Mouse (Mus musculus) limb, embryonic 14.5 days (tissue): ENCODE measurements around the gene Abcg4. TPM values are rescaled to one million over a fixed set of nuclear protein-coding genes. Genes with fewer than 3 reads are reported as not detected.

ENCODE experiments used
- ATAC-seq: fragments of 200-750 bp; cut with Nextera tagmentation; 2 replicates; pipeline ENCODE4 v1.8.0; 2017; ENCODE audit warnings: low read depth, moderate number of reproducible peaks, moderate TSS enrichment; ENCODE audit not compliant: low FRiP score
- DNase-seq: peaks from one replicate; pipeline ENCODE4 v3.0.0-alpha.2; 2015; ENCODE audit warnings: low spot score
- H3K27ac ChIP-seq: fragments of 300-500 bp; sonication (generic); replicated peaks from 2 replicates; pipeline ENCODE4 v1.5.1; 2014; ENCODE audit warnings: low read depth, mild to moderate bottlenecking, low read length, moderate library complexity, mixed read lengths
- H3K27me3 ChIP-seq: fragments of 300-500 bp; sonication (generic); 2 replicates; pipeline ENCODE4 v1.6.1; 2014; ENCODE audit warnings: low read length, mixed read lengths; ENCODE audit not compliant: control insufficient read depth, insufficient read depth
- H3K36me3 ChIP-seq: fragments of 300-500 bp; sonication (generic); 2 replicates; pipeline ENCODE4 v1.6.1; 2014; ENCODE audit warnings: mild to moderate bottlenecking, low read length, moderate library complexity, mixed read lengths; ENCODE audit not compliant: control insufficient read depth, insufficient read depth
- H3K4me1 ChIP-seq: fragments of 300-500 bp; sonication (generic); 2 replicates; pipeline ENCODE4 v1.6.1; 2014; ENCODE audit warnings: antibody characterized with exemption, low read length, mixed read lengths; ENCODE audit not compliant: control insufficient read depth, insufficient read depth
- H3K4me2 ChIP-seq: fragments of 300-500 bp; sonication (generic); replicated peaks from 2 replicates; pipeline ENCODE4 v1.6.1; 2014; ENCODE audit warnings: low read depth, mild to moderate bottlenecking, low read length, moderate library complexity; ENCODE audit not compliant: severe bottlenecking
- H3K4me3 ChIP-seq: fragments of 300-500 bp; sonication (generic); replicated peaks from 2 replicates; pipeline ENCODE4 v1.5.1; 2014; ENCODE audit warnings: low read length
- H3K9ac ChIP-seq: fragments of 300-500 bp; sonication (generic); 2 replicates; pipeline ENCODE4 v1.6.1; 2014; ENCODE audit warnings: mild to moderate bottlenecking, low read depth, low read length, moderate library complexity; ENCODE audit not compliant: severe bottlenecking
- H3K9me3 ChIP-seq: fragments of 300-500 bp; sonication (generic); 2 replicates; pipeline ENCODE4 v1.6.1; 2016; ENCODE audit warnings: low read length; ENCODE audit not compliant: control insufficient read depth
- POLR2A ChIP-seq: fragments of 200-500 bp; IDR thresholded peaks from 2 replicates; pipeline ENCODE4 v1.8.0; 2012; ENCODE audit warnings: inconsistent platforms, mild to moderate bottlenecking, moderate library complexity, borderline replicate concordance; ENCODE audit not compliant: insufficient read depth, insufficient read length; ENCODE audit errors: extremely low read depth
- WGBS: fragments of 180-500 bp; shearing (Covaris S2); extraction: QIAGEN DNeasy Blood & Tissue Kit; methylation state at CpG from one replicate; pipeline ENCODE4 v1.1.7; 2014; 5-methylcytosine and 5-hydroxymethylcytosine counted together
- polyA plus RNA-seq, 2 experiments: library from polyadenylated mRNA; depleted of rRNA in 1 of 2; stranded (reverse) in 1 of 2; unstranded in 1 of 2; fragments of >200 nt; fragmentation: Nextera tagmentation in 1 of 2; extraction: Ambion mirVana in 1 of 2; gene quantifications; 2 replicates each; pipeline versions ENCODE4 v1.2.1 to v1.2.3; 2012 to 2014

Abcg4 gene
- polyA plus RNA-seq, 2 experiments = 4.8 to 20.8 TPM

DNA sequence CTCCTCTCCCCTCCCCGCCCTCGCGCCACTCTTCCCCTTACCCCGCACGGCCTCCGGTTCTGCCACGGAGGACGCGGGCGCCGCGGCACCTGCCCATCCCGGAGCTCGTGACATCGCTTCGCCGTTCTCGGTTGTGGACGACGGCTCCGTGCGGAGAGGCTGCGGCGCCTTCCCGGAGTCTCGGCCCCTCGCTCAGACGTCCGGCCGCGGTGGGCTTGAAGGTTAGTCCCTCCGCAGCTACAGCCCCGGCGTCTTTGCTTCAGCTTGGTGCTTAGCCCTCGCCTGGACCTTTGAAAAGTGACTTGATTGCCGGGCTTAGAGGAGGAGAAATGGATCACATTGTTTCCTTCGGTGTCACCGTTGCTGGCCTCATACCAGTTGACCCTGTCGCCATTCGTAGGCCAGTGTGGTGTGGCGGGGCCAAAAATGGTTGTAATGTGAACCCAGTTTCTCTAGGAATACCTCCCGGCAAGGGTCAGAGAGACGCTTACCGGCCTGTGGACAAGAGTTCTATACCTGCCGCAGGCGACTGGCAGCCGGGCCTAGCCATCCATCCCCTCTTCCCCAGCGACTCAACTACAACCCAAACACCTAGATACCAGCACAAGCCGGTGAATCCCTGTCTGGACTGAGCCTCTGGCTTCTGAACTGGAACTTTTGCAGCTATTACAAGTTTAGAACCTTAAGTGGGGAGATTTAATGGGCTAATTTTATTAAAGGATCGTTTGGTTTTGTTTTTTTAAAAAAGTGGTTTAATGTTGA lies 47.1 kb upstream of the Abcg4 start:
- H3K27me3 ChIP-seq = no peaks in the 10 kb centered on the region
- H3K9ac ChIP-seq = peak overlapping the region; percentile 84
- peaks cover 12% of the 10 kb centered on the region; the same call in 1 of the 2 replicates for H3K4me1 ChIP-seq
- H3K9me3 ChIP-seq = no peaks in the 10 kb centered on the region
- peaks cover 60% of the 10 kb centered on the region for H3K36me3 ChIP-seq
- peak overlapping the region; percentile 80 for H3K4me2 ChIP-seq
- peak; percentile 26; the same call in 1 of the 2 replicates for TF ChIP-seq POLR2A
- H3K4me3 ChIP-seq = peak overlapping the region; percentile 60
- under 1% methylated on average over 48 of the region's 50 CpGs for WGBS
- DNase-seq (peak; percentile 25), ATAC-seq (no peak)
- peak overlapping the region; percentile 94 for H3K27ac ChIP-seq

DNA sequence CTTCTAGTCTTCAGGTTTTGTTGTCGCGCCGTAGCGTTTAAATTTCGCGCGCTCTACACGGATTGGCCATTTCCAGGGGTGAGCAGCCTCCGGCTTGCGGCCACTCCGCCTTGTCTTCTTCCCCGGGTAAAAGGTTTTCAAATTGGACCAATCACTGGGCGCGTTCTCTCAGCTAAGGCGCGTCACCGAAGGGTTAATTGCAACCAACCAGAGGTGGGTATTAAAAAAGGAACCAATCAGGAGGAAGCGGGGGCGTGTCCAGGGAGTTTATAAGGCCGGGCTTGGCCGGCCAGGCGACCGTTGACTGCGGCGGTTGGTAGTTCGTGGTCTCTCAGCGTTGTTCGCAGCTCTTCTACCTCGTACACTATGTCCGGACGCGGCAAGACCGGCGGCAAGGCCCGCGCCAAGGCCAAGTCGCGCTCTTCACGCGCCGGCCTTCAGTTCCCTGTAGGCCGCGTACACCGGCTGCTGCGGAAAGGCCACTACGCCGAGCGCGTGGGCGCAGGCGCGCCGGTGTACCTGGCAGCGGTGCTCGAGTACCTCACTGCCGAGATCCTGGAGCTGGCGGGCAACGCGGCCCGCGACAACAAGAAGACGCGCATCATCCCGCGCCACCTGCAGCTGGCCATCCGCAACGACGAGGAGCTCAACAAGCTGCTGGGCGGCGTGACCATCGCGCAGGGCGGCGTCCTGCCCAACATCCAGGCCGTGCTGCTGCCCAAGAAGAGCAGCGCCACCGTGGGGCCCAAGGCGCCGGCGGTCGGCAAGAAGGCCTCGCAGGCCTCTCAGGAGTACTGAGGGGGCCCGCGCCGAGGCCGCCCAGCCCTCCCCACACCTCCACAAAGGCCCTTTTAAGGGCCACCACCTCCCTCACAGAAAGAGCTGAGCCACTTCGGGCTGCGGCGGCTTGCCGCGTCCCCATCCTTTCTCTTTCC lies 46.2 kb upstream of the Abcg4 start, which contains the start of gene H2afx:
H2afx (plus strand) TSS at position 299 of the 935 bp plus-strand sequence.
- under 1% methylated on average over 79 of the region's 91 CpGs for WGBS
- peak; percentile 100 for TF ChIP-seq POLR2A
- Histone ChIP-seq H3K27ac (peak within 1 kb of the TSS; percentile 94), H3K4me1 (peaks cover 12% of the 10 kb centered on the region; the same call in 1 of the 2 replicates), H3K9me3 (no peaks in the 10 kb centered on the region), H3K36me3 (peaks cover 68% of the 10 kb centered on the region), H3K27me3 (no peaks in the 10 kb centered on the region), H3K9ac (peak within 1 kb of the TSS; percentile 84), H3K4me3 (peak within 1 kb of the TSS; percentile 60), H3K4me2 (peak within 1 kb of the TSS; percentile 80)
- peak; percentile 94 for ATAC-seq
- peak; percentile 100 for DNase-seq

DNA sequence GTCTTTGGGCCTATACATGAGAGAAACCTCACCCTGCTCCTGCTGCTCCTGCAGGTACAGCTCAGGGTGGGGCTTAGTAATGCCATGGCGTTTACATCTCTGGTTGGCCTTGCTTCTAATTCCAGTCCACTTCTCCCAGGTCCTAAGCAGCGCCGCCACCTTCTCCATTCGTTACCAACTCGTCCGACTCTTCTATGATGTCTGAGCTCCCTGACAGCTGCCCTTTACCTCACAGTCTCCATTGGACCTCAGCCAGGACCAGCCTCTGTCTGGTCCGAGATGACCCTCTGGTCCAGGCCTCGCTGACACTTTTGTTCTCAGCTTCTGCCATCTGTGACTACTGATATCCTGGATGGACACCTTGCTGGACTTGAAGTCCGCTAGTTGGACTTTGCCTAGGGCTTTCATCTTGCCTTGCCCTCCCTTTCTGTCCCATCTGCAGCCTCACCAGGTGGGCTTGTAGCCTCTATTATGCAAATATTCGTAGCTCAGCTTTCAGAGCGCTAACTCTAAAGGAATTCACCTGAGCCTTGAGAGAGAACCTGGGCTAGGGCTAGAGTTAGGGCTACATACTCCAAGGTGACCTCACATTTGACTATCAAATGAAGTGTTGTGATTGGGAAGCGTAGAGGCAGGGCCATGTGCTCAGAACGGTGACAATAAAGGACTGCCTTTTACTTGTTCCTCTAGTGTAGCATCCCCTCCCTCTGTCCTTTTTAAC lies 44.7 kb upstream of the Abcg4 start:
- Histone ChIP-seq H3K4me1 (peaks cover 12% of the 10 kb centered on the region; the same call in 1 of the 2 replicates), H3K36me3 (peaks cover 69% of the 10 kb centered on the region), H3K27ac (no peak overlapping the region), H3K4me3 (no peak overlapping the region), H3K9me3 (no peaks in the 10 kb centered on the region), H3K9ac (no peak overlapping the region), H3K4me2 (no peak overlapping the region), H3K27me3 (no peaks in the 10 kb centered on the region)
- 95% methylated on average over 13 of the region's 13 CpGs for WGBS
- no peak for ATAC-seq
- DNase-seq = no peak
- TF ChIP-seq POLR2A = no peak

DNA sequence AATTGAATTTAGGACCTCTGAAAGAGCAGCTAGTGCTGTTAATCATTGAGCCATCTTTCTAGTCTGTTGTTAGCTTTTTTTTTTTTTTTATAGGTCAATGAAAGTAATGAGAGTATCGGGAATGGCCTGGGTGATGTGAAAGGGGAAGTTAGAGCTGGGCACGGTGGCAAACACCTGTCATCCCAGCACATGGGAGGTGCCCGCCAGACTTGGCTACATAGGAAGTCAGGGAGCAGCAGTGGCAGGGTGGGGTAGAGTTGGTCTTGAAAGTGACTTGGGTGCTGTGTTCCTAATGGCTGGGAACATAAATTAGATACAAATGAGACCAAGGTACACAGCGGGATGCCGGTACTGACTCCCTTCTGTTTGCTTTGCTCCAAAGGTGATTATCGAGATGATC lies 42.3 kb upstream of the Abcg4 start:
- peaks cover 53% of the 10 kb centered on the region for H3K36me3 ChIP-seq
- ATAC-seq (no peak), DNase-seq (no peak)
- TF ChIP-seq POLR2A = no peak
- no peak overlapping the region for H3K27ac ChIP-seq
- no peaks in the 10 kb centered on the region for H3K27me3 ChIP-seq
- H3K9ac ChIP-seq = no peak overlapping the region
- no peak overlapping the region for H3K4me3 ChIP-seq
- WGBS = 91% methylated on average over 6 of the region's 6 CpGs
- H3K9me3 ChIP-seq = no peaks in the 10 kb centered on the region
- H3K4me1 ChIP-seq = peaks cover 8% of the 10 kb centered on the region
- H3K4me2 ChIP-seq = no peak overlapping the region
